Mouse (Mus musculus) stomach, postnatal 0 days (tissue): ENCODE measurements at regions not wholly inside any gene's neighbourhood (a gene's known extent, or its start where the extent isn't known, plus 50 kb on each side); places are given as distances from the start of the nearest gene placed in this dataset.

Experiments used
- ATAC-seq: fragments of 200-750 bp; cut with Nextera tagmentation; 2 replicates; pipeline ENCODE4 v1.8.0; 2017; ENCODE audit not compliant: low FRiP score, low TSS enrichment
- DNase-seq: peaks from one replicate; pipeline ENCODE4 v3.0.0-alpha.2; 2016; ENCODE audit warnings: low spot score
- H3K27ac ChIP-seq: fragments of 300-500 bp; sonication (generic); replicated peaks from 2 replicates; pipeline ENCODE4 v1.5.1; 2014; ENCODE audit warnings: mild to moderate bottlenecking, control low read depth
- H3K27me3 ChIP-seq: fragments of 300-500 bp; sonication (generic); 2 replicates; pipeline ENCODE4 v1.6.1; 2014; ENCODE audit warnings: low read length; ENCODE audit not compliant: control insufficient read depth, insufficient read depth
- H3K36me3 ChIP-seq: fragments of 300-500 bp; sonication (generic); 2 replicates; pipeline ENCODE4 v1.6.1; 2014; ENCODE audit warnings: low read length, mixed read lengths; ENCODE audit not compliant: control insufficient read depth, insufficient read depth
- H3K4me1 ChIP-seq: fragments of 300-500 bp; sonication (generic); replicated peaks from 2 replicates; pipeline ENCODE4 v1.6.1; 2014; ENCODE audit warnings: antibody characterized with exemption; ENCODE audit not compliant: control insufficient read depth, insufficient read depth
- H3K4me2 ChIP-seq: fragments of 300-500 bp; sonication (generic); replicated peaks from 2 replicates; pipeline ENCODE4 v1.6.1; 2014; ENCODE audit warnings: low read depth, mild to moderate bottlenecking, control low read depth, moderate library complexity
- H3K4me3 ChIP-seq: fragments of 300-500 bp; sonication (generic); 2 replicates; pipeline ENCODE4 v1.5.1; 2014; ENCODE audit warnings: low read depth, low read length, control low read depth
- H3K9ac ChIP-seq: fragments of 300-500 bp; sonication (generic); 2 replicates; pipeline ENCODE4 v1.6.1; 2014; ENCODE audit warnings: mild to moderate bottlenecking, low read length, control low read depth, mixed read lengths
- H3K9me3 ChIP-seq: fragments of 300-500 bp; sonication (generic); 2 replicates; pipeline ENCODE4 v1.6.1; 2016; ENCODE audit warnings: low read length; ENCODE audit not compliant: control insufficient read depth
- CTCF ChIP-seq: IDR thresholded peaks from 2 replicates; pipeline ENCODE4 v1.5.1; 2016; ENCODE audit warnings: antibody characterized with exemption, low read depth, mild to moderate bottlenecking, moderate library complexity
- EP300 ChIP-seq: optimal IDR thresholded peaks from 2 replicates; pipeline ENCODE3; 2016; ENCODE audit warnings: antibody characterized with exemption
- WGBS: fragments of 180-500 bp; shearing (Covaris S2); extraction: QIAGEN DNeasy Blood & Tissue Kit; methylation state at CpG from one replicate; pipeline ENCODE4 v1.1.7; 2014; 5-methylcytosine and 5-hydroxymethylcytosine counted together

DNA sequence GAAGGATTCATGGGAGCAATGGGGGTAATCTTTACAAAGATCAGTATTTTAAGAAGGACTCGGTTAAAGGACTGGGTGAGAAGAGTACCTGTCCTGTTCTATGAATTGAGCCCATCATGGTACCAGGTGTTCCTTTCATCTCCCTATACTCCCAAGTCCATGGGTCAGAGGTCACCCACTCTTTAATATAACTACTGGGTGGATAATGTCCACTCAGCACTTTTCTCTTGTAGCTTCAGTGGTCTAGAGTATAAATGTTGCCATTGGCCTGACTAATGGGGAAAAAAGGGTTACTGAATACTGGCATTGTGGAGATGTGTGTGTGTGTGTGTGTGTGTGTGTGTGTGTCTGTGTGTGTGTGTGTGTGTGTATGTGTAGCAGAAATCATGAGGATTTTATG lies 206.0 kb upstream of the Epha4 start:
- no peak overlapping the region for H3K27ac ChIP-seq
- TF ChIP-seq CTCF (no peak), EP300 (no peak)
- H3K4me1 ChIP-seq, result no peaks in the 10 kb centered on the region
- H3K4me3 ChIP-seq, result no peak overlapping the region
- 94% methylated on average over 1 of the region's 1 CpGs for WGBS
- no peak overlapping the region for H3K9ac ChIP-seq
- no peak overlapping the region for H3K4me2 ChIP-seq
- H3K27me3 ChIP-seq, result no peaks in the 10 kb centered on the region
- no peaks in the 10 kb centered on the region for H3K36me3 ChIP-seq
- no peaks in the 10 kb centered on the region for H3K9me3 ChIP-seq
- ATAC-seq (no peak), DNase-seq (no peak)

DNA sequence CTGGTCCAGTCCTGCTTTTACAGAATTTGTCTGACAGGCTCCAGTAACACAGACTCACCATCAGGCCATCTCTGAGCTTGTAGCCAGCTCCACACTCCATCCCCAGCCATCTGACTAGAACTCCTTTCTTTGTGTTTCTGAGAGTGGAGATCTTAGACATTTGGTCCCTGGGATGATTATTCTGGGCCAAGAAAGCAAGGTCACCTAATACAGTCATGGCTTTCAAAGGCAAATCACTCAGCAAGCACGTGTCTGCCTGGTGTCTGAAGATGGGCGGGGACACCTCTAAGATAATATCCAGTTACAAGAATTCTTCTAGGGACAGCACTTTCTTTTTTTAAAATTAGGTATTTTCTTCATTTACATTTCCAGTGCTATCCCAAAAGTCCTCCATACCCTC lies 198.1 kb upstream of the Epha4 start:
- no peaks in the 10 kb centered on the region for H3K9me3 ChIP-seq
- no peak overlapping the region for H3K9ac ChIP-seq
- no peaks in the 10 kb centered on the region for H3K27me3 ChIP-seq
- TF ChIP-seq CTCF, result no peak
- TF ChIP-seq EP300, result no peak
- ATAC-seq, result no peak
- WGBS, result 65% methylated on average over 2 of the region's 2 CpGs
- H3K36me3 ChIP-seq, result no peaks in the 10 kb centered on the region
- no peak overlapping the region for H3K4me3 ChIP-seq
- H3K4me1 ChIP-seq, result no peaks in the 10 kb centered on the region
- H3K4me2 ChIP-seq, result no peak overlapping the region
- no peak for DNase-seq
- no peak overlapping the region for H3K27ac ChIP-seq

GRCm38 (mm10) chr1:77708202-77709020 lies 193.5 kb upstream of the Epha4 start:
- no peaks in the 10 kb centered on the region for H3K9me3 ChIP-seq
- H3K9ac ChIP-seq, result no peak overlapping the region
- H3K27me3 ChIP-seq, result no peaks in the 10 kb centered on the region
- no peaks in the 10 kb centered on the region for H3K36me3 ChIP-seq
- no peaks in the 10 kb centered on the region for H3K4me1 ChIP-seq
- DNase-seq, result no peak
- H3K27ac ChIP-seq, result no peak overlapping the region
- no peak for ATAC-seq
- no peak overlapping the region for H3K4me2 ChIP-seq
- WGBS, result 29% methylated on average over 14 of the region's 14 CpGs
- TF ChIP-seq EP300 (no peak), CTCF (no peak)
- no peak overlapping the region for H3K4me3 ChIP-seq

- DNase-seq (no peak), ATAC-seq (no peak)
- H3K27ac ChIP-seq, result no peak overlapping the region
- no peaks in the 10 kb centered on the region for H3K27me3 ChIP-seq
- H3K36me3 ChIP-seq, result no peaks in the 10 kb centered on the region
- no peak for TF ChIP-seq EP300
- no peak for TF ChIP-seq CTCF
- no peak overlapping the region for H3K4me2 ChIP-seq
- no peaks in the 10 kb centered on the region for H3K9me3 ChIP-seq
- no peak overlapping the region for H3K4me3 ChIP-seq
- WGBS, result 50% methylated on average over 3 of the region's 3 CpGs
- H3K9ac ChIP-seq, result no peak overlapping the region
- H3K4me1 ChIP-seq, result no peaks in the 10 kb centered on the region
Measured at GRCm38 (mm10) chr1:77695228-77696018, 180.5 kb upstream of the Epha4 start.

GRCm38 (mm10) chr1:77663345-77663744 lies 148.5 kb upstream of the Epha4 start:
- Histone ChIP-seq H3K4me1 (no peaks in the 10 kb centered on the region), H3K4me3 (no peak overlapping the region), H3K27me3 (no peaks in the 10 kb centered on the region), H3K4me2 (no peak overlapping the region), H3K9me3 (no peaks in the 10 kb centered on the region), H3K9ac (no peak overlapping the region), H3K36me3 (no peaks in the 10 kb centered on the region), H3K27ac (no peak overlapping the region)
- DNase-seq (no peak), ATAC-seq (no peak)
- no peak for TF ChIP-seq CTCF
- no peak for TF ChIP-seq EP300
- WGBS, result 77% methylated on average over 7 of the region's 7 CpGs

GRCm38 (mm10) chr1:77660436-77660835 lies 145.5 kb upstream of the Epha4 start:
- Histone ChIP-seq H3K4me1 (no peaks in the 10 kb centered on the region), H3K4me3 (no peak overlapping the region), H3K36me3 (no peaks in the 10 kb centered on the region), H3K4me2 (no peak overlapping the region), H3K9ac (no peak overlapping the region), H3K27ac (no peak overlapping the region), H3K27me3 (no peaks in the 10 kb centered on the region), H3K9me3 (no peaks in the 10 kb centered on the region)
- DNase-seq, result no peak
- TF ChIP-seq EP300 (no peak), CTCF (no peak)
- ATAC-seq, result no peak
